ENCODE assay signal across 8 mouse cellular contexts in genomic region chr11:48871817-48872541, GRCm38 (mm10). TPM values are rescaled to one million over a fixed set of nuclear protein-coding genes. Genes with fewer than 3 reads are reported as not detected.
DNase-seq lines count a peak whose midpoint lies in the region; ATAC-seq and TF ChIP-seq lines count a peak whose summit lies in the region.

No protein-coding gene starts in this region.

- DNase-seq in CD4-positive, CD25-positive, alpha-beta regulatory T cell, adult 2 months (ENCODE audit: low read depth, low spot score), result peak; percentile 59
- peak; percentile 65 for DNase-seq in Muller cell, postnatal 12 days (ENCODE audit: inconsistent ontology term)
- DNase-seq in embryonic facial prominence, embryonic 14.5 days (ENCODE audit: low spot score), result no peak
- peak; percentile 70 for DNase-seq in kidney, postnatal 0 days (ENCODE audit: low spot score)
- peak; percentile 65 for DNase-seq in lung, adult 2 months
- no peak for DNase-seq in testis, postnatal 10 days (ENCODE audit: low spot score)

- peak overlapping the region; percentile 57 for H3K9ac ChIP-seq in embryonic facial prominence, embryonic 14.5 days (ENCODE audit: low read depth, low read length)
- peak overlapping the region; percentile 73 for H3K9ac ChIP-seq in heart, embryonic 14.5 days (ENCODE audit: low read length)
- H3K9ac ChIP-seq in kidney, postnatal 0 days (ENCODE audit: low read depth, low read length), result peak overlapping the region; percentile 68
- H3K9ac ChIP-seq in neural tube, embryonic 12.5 days, result peak overlapping the region; percentile 53; the same call in 1 of the 2 replicates

- peak overlapping the region; percentile 40; the same call in 1 of the 2 replicates for H3K27ac ChIP-seq in embryonic facial prominence, embryonic 14.5 days (replicated peaks; ENCODE audit: low read depth, low read length)
- peak overlapping the region; percentile 43 to 71 for H3K27ac ChIP-seq in heart, embryonic 14.5 days (replicated peaks in 1 of 2; ENCODE audit: control insufficient read depth in 1 of 2, insufficient read depth in 1 of 2, low read depth in 2 of 2, low read length in 2 of 2)
- peak overlapping the region; percentile 91 for H3K27ac ChIP-seq in kidney, postnatal 0 days
- H3K27ac ChIP-seq in neural tube, embryonic 12.5 days, result no peak overlapping the region

- H3K4me2 ChIP-seq in embryonic facial prominence, embryonic 14.5 days (ENCODE audit: low read depth, low read length), result peak overlapping the region; percentile 79
- peak overlapping the region; percentile 83 for H3K4me2 ChIP-seq in heart, embryonic 14.5 days (ENCODE audit: low read length)
- peak overlapping the region; percentile 73 for H3K4me2 ChIP-seq in kidney, postnatal 0 days (ENCODE audit: low read length)
- H3K4me2 ChIP-seq in neural tube, embryonic 12.5 days (replicated peaks), result peak overlapping the region; percentile 78

- H3K4me1 ChIP-seq in embryonic facial prominence, embryonic 14.5 days (ENCODE audit: control insufficient read depth, insufficient read depth, low read length), result 0 out of 2 replicates have a peak, but pooled peaks cover 5% of the 10 kb centered on the region
- H3K4me1 ChIP-seq in heart, embryonic 14.5 days (ENCODE audit: control insufficient read depth in 2 of 2, insufficient read depth in 2 of 2, low read length in 2 of 2), result peaks cover 9 to 35% of the 10 kb centered on the region in 2 experiments
- H3K4me1 ChIP-seq in kidney, postnatal 0 days (replicated peaks; ENCODE audit: insufficient read depth, low read length), result peaks cover 18% of the 10 kb centered on the region
- H3K4me1 ChIP-seq in lung, adult 2 months (ENCODE audit: control insufficient read depth, insufficient read depth, low read length), result peaks cover 15% of the 10 kb centered on the region
- peaks cover 16% of the 10 kb centered on the region; the same call in 1 of the 2 replicates for H3K4me1 ChIP-seq in neural tube, embryonic 12.5 days

- peak; percentile 44; the same call in 1 of the 2 replicates for TF ChIP-seq POLR2A in lung, adult 2 months (IDR thresholded peaks at IDR 0.05; ENCODE audit: borderline replicate concordance, extremely low read depth, low read depth, low read length)

- ATAC-seq in embryonic facial prominence, embryonic 14.5 days (ENCODE audit: low read depth), result peak; percentile 38; the same call in 1 of the 2 replicates
- no peak for ATAC-seq in heart, embryonic 14.5 days (ENCODE audit: insufficient number of reproducible peaks, insufficient read depth, low FRiP score, low read depth)
- ATAC-seq in kidney, postnatal 0 days (replicated peaks; ENCODE audit: low FRiP score, low read depth), result no peak
- ATAC-seq in neural tube, embryonic 12.5 days (ENCODE audit: low FRiP score, low read depth), result no peak

- TF ChIP-seq CTCF in kidney, postnatal 0 days (IDR thresholded peaks at IDR 0.05; ENCODE audit: low read depth), result no peak
- TF ChIP-seq CTCF in lung, adult 2 months (IDR thresholded peaks at IDR 0.05; ENCODE audit: insufficient read depth, low read length), result no peak

- no peaks in the 10 kb centered on the region for H3K9me3 ChIP-seq in embryonic facial prominence, embryonic 14.5 days (ENCODE audit: control insufficient read depth, low read length)
- H3K9me3 ChIP-seq in heart, embryonic 14.5 days (ENCODE audit: control insufficient read depth, low read length), result no peaks in the 10 kb centered on the region
- no peaks in the 10 kb centered on the region for H3K9me3 ChIP-seq in kidney, postnatal 0 days (replicated peaks; ENCODE audit: low read length)
- H3K9me3 ChIP-seq in neural tube, embryonic 12.5 days, result no peaks in the 10 kb centered on the region

- peak overlapping the region; percentile 53 for H3K4me3 ChIP-seq in embryonic facial prominence, embryonic 14.5 days (ENCODE audit: low read depth, low read length)
- peak overlapping the region; percentile 52 to 62 for H3K4me3 ChIP-seq in heart, embryonic 14.5 days (ENCODE audit: control insufficient read depth in 1 of 2, insufficient read depth in 1 of 2, low read depth in 1 of 2, low read length in 2 of 2)
- H3K4me3 ChIP-seq in kidney, postnatal 0 days (replicated peaks; ENCODE audit: low read depth, low read length), result peak overlapping the region; percentile 52
- peak overlapping the region; percentile 83 for H3K4me3 ChIP-seq in lung, adult 2 months (replicated peaks; ENCODE audit: extremely low read depth, low read depth, low read length)
- H3K4me3 ChIP-seq in neural tube, embryonic 12.5 days, result peak overlapping the region; percentile 40

- H3K27me3 ChIP-seq in embryonic facial prominence, embryonic 14.5 days (replicated peaks; ENCODE audit: control insufficient read depth, insufficient read depth, low read length), result peaks cover 7% of the 10 kb centered on the region
- no peaks in the 10 kb centered on the region for H3K27me3 ChIP-seq in heart, embryonic 14.5 days (ENCODE audit: control insufficient read depth, insufficient read depth, low read length)
- no peaks in the 10 kb centered on the region for H3K27me3 ChIP-seq in kidney, postnatal 0 days (ENCODE audit: insufficient read depth, low read length)
- H3K27me3 ChIP-seq in neural tube, embryonic 12.5 days (replicated peaks), result peaks cover 3% of the 10 kb centered on the region; the same call in 1 of the 2 replicates

- H3K36me3 ChIP-seq in embryonic facial prominence, embryonic 14.5 days (ENCODE audit: control insufficient read depth, insufficient read depth, low read length), result no peaks in the 10 kb centered on the region
- no peaks in the 10 kb centered on the region for H3K36me3 ChIP-seq in heart, embryonic 14.5 days (ENCODE audit: control insufficient read depth, insufficient read depth, low read length)
- no peaks in the 10 kb centered on the region for H3K36me3 ChIP-seq in kidney, postnatal 0 days (ENCODE audit: insufficient read depth, low read length)
- no peaks in the 10 kb centered on the region for H3K36me3 ChIP-seq in neural tube, embryonic 12.5 days

- 9% methylated on average over 17 of the region's 17 CpGs for WGBS in embryonic facial prominence, embryonic 14.5 days
- 7% methylated on average over 17 of the region's 17 CpGs for WGBS in heart, embryonic 14.5 days
- 3% methylated on average over 17 of the region's 17 CpGs for WGBS in kidney, postnatal 0 days
- 1% methylated on average over 17 of the region's 17 CpGs for WGBS in lung, adult 2 months
- WGBS in neural tube, embryonic 12.5 days, result 10% methylated on average over 17 of the region's 17 CpGs

RNA-seq across cellular contexts. Expression of gene Irgm1, which starts 0.5 kb away (rescaled TPM):
- polyA plus RNA-seq in embryonic facial prominence, embryonic 14.5 days (2014; fragmentation: Nextera tagmentation; extraction: Ambion mirVana), result 6.9 and 7.6 TPM in 2 replicates
- polyA plus RNA-seq in heart, embryonic 14.5 days (2014; fragmentation: Nextera tagmentation; extraction: Ambion mirVana), result 10.2 and 11.0 TPM in 2 replicates
- 32.0 and 33.2 TPM in 2 replicates for polyA plus RNA-seq in kidney, postnatal 0 days (2015; fragmentation: Nextera tagmentation; extraction: Ambion mirVana)
- 7.3 and 11.5 TPM in 2 replicates for polyA plus RNA-seq in lung, adult 2 months (2012; rRNA removed)
- 2.9 and 3.1 TPM in 2 replicates for polyA plus RNA-seq in neural tube, embryonic 12.5 days (2016; fragmentation: Nextera tagmentation; extraction: Ambion mirVana)

RNA-seq across cellular contexts. Expression of gene Gm5431, which starts 30.0 kb away (rescaled TPM):
- polyA plus RNA-seq in embryonic facial prominence, embryonic 14.5 days (2014; fragmentation: Nextera tagmentation; extraction: Ambion mirVana), result 0.36 and 0.56 TPM in 2 replicates
- 0.30 TPM in 1 of 2 replicates, not detected in the other for polyA plus RNA-seq in heart, embryonic 14.5 days (2014; fragmentation: Nextera tagmentation; extraction: Ambion mirVana)
- polyA plus RNA-seq in kidney, postnatal 0 days (2015; fragmentation: Nextera tagmentation; extraction: Ambion mirVana), result 0.24 and 0.43 TPM in 2 replicates
- polyA plus RNA-seq in lung, adult 2 months (2012; rRNA removed), result 0.43 and 0.66 TPM in 2 replicates
- 0.13 and 0.16 TPM in 2 replicates for polyA plus RNA-seq in neural tube, embryonic 12.5 days (2016; fragmentation: Nextera tagmentation; extraction: Ambion mirVana)

RNA-seq across cellular contexts. Expression of gene Gm12184, which starts 45.5 kb away (rescaled TPM):
- polyA plus RNA-seq in embryonic facial prominence, embryonic 14.5 days (2014; fragmentation: Nextera tagmentation; extraction: Ambion mirVana), result 3.4 and 4.6 TPM in 2 replicates
- polyA plus RNA-seq in heart, embryonic 14.5 days (2014; fragmentation: Nextera tagmentation; extraction: Ambion mirVana), result 5.7 and 7.0 TPM in 2 replicates
- polyA plus RNA-seq in kidney, postnatal 0 days (2015; fragmentation: Nextera tagmentation; extraction: Ambion mirVana), result 4.4 and 10.3 TPM in 2 replicates
- 5.3 TPM in 2 replicates for polyA plus RNA-seq in lung, adult 2 months (2012; rRNA removed)
- polyA plus RNA-seq in neural tube, embryonic 12.5 days (2016; fragmentation: Nextera tagmentation; extraction: Ambion mirVana), result 13.8 and 14.9 TPM in 2 replicates

RNA-seq across cellular contexts. Expression of gene Trim7, which starts 46.0 kb away (rescaled TPM):
- 1.3 TPM in 2 replicates for polyA plus RNA-seq in embryonic facial prominence, embryonic 14.5 days (2014; fragmentation: Nextera tagmentation; extraction: Ambion mirVana)
- polyA plus RNA-seq in heart, embryonic 14.5 days (2014; fragmentation: Nextera tagmentation; extraction: Ambion mirVana), result 1.4 and 1.5 TPM in 2 replicates
- polyA plus RNA-seq in kidney, postnatal 0 days (2015; fragmentation: Nextera tagmentation; extraction: Ambion mirVana), result 10.2 and 10.5 TPM in 2 replicates
- polyA plus RNA-seq in lung, adult 2 months (2012; rRNA removed), result 7.8 and 11.6 TPM in 2 replicates
- polyA plus RNA-seq in neural tube, embryonic 12.5 days (2016; fragmentation: Nextera tagmentation; extraction: Ambion mirVana), result 0.68 and 1.8 TPM in 2 replicates

RNA-seq across cellular contexts. Expression of gene Trim41, which starts 54.8 kb away (rescaled TPM):
- 5.2 and 5.3 TPM in 2 replicates for polyA plus RNA-seq in embryonic facial prominence, embryonic 14.5 days (2014; fragmentation: Nextera tagmentation; extraction: Ambion mirVana)
- 3.2 and 3.8 TPM in 2 replicates for polyA plus RNA-seq in heart, embryonic 14.5 days (2014; fragmentation: Nextera tagmentation; extraction: Ambion mirVana)
- polyA plus RNA-seq in kidney, postnatal 0 days (2015; fragmentation: Nextera tagmentation; extraction: Ambion mirVana), result 5.2 and 5.3 TPM in 2 replicates
- 28.9 and 32.4 TPM in 2 replicates for polyA plus RNA-seq in lung, adult 2 months (2012; rRNA removed)
- 6.4 and 7.6 TPM in 2 replicates for polyA plus RNA-seq in neural tube, embryonic 12.5 days (2016; fragmentation: Nextera tagmentation; extraction: Ambion mirVana)

Comparison
In these comparisons a context has a peak if more than half of its experiments do, and no peak if none do; other contexts are left out.
1. DNase-seq: peak in CD4-positive, CD25-positive, alpha-beta regulatory T cell, adult 2 months (single experiment), Muller cell, postnatal 12 days (single experiment), kidney, postnatal 0 days (single experiment) and lung, adult 2 months (single experiment); none in embryonic facial prominence, embryonic 14.5 days (single experiment) and testis, postnatal 10 days (single experiment).
2. Peak in every context shown above with its lines, with median percentiles within 50 percentile points of each other: H3K4me2 ChIP-seq, H3K4me3 ChIP-seq and H3K9ac ChIP-seq.